Mouse (Mus musculus) G1E (cell line): Measurements from ENCODE around the gene Gm17428.

Experiments
- CTCF ChIP-seq: IDR thresholded peaks from 2 replicates; pipeline ENCODE4 v1.5.1; 2012; ENCODE audit warnings: low read depth, low read length, inconsistent platforms, mixed read lengths
- GATA1 ChIP-seq: IDR thresholded peaks from 2 replicates; pipeline ENCODE4 v1.6.1; 2012; ENCODE audit warnings: borderline replicate concordance, low read length, inconsistent platforms, mixed read lengths

DNA sequence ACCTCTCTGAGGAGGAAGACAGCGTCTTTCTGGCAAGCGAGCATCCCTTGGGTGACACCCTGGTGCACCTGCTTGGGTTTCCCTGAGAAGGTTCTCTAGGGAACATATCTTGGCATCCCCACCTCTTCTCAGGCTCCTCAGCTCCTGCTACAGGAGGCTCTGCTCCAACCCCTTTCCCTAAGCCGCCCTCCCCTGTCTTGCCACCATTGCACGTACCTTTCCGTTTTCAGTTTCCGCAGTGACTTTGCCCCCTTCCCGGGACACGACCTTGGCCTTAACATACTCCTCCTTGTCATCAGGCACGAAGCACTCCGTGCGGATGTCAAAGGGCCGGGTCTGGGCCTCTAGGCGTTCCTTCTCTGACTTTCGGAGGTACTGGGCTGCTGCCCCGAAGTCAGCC is 11.7 kb upstream of the Gm17428 start:
- TF ChIP-seq CTCF (no peak), GATA1 (no peak)
